Mouse (Mus musculus): ENCODE data around the gene Dmrtc2. TPM values are rescaled to one million over a fixed set of nuclear protein-coding genes. Genes with fewer than 3 reads are reported as not detected.
"Not testable (repeated sequence)": the region's sequence is repeated elsewhere in the genome, so short reads cannot be mapped to it uniquely, and the experiment has no call there.

The Dmrtc2 gene
- polyA plus RNA-seq, 1 experiment from 2014 or later: not detected

- no peaks in the 10 kb centered on the region for H3K27me3 ChIP-seq (ENCODE audit: control insufficient read depth, insufficient read depth, low read length)
- ATAC-seq (replicated peaks; ENCODE audit: insufficient number of reproducible peaks, low FRiP score, low TSS enrichment): peak; percentile 66
- H3K4me3 ChIP-seq (ENCODE audit: low read depth, low read length): no peak overlapping the region
- no peak overlapping the region for H3K27ac ChIP-seq (ENCODE audit: low read depth, low read length)
- 0% methylated on average over 6 of the region's 6 CpGs for WGBS (ENCODE audit: insufficient replicate concordance)
- H3K36me3 ChIP-seq (ENCODE audit: control insufficient read depth, insufficient read depth, low read length): no peaks in the 10 kb centered on the region
- H3K9ac ChIP-seq (ENCODE audit: low read depth, low read length): no peak overlapping the region
- H3K4me1 ChIP-seq (ENCODE audit: control insufficient read depth, insufficient read depth, low read length): no peaks in the 10 kb centered on the region
- H3K4me2 ChIP-seq: no peak overlapping the region
- H3K9me3 ChIP-seq (replicated peaks; ENCODE audit: control insufficient read depth, low read length): no peaks in the 10 kb centered on the region
Measured at GRCm38 (mm10) chr7:24845713-24846112, 24.1 kb upstream of the Dmrtc2 start.

GRCm38 (mm10) chr7:24846576-24846975, 23.3 kb upstream of the Dmrtc2 start:
- H3K27ac ChIP-seq (ENCODE audit: low read depth, low read length); H3K9ac ChIP-seq (ENCODE audit: low read depth, low read length); ATAC-seq (replicated peaks; ENCODE audit: insufficient number of reproducible peaks, low FRiP score, low TSS enrichment); H3K9me3 ChIP-seq (replicated peaks; ENCODE audit: control insufficient read depth, low read length); H3K27me3 ChIP-seq (ENCODE audit: control insufficient read depth, insufficient read depth, low read length); H3K4me2 ChIP-seq; H3K4me1 ChIP-seq (ENCODE audit: control insufficient read depth, insufficient read depth, low read length); H3K36me3 ChIP-seq (ENCODE audit: control insufficient read depth, insufficient read depth, low read length); H3K4me3 ChIP-seq (ENCODE audit: low read depth, low read length): not testable (repeated sequence)
- 43% methylated on average over 2 of the region's 2 CpGs for WGBS (ENCODE audit: insufficient replicate concordance)

- Histone ChIP-seq H3K27ac (ENCODE audit: low read depth, low read length) (peak overlapping the region; percentile 76), H3K36me3 (ENCODE audit: control insufficient read depth, insufficient read depth, low read length) (no peaks in the 10 kb centered on the region), H3K4me2 (peak overlapping the region; percentile 30; the same call in 1 of the 2 replicates)
Measured at GRCm38 (mm10) chr7:24850162-24850561, 19.7 kb upstream of the Dmrtc2 start.

GRCm38 (mm10) chr7:24850899-24851303, 19.0 kb upstream of the Dmrtc2 start:
- no peaks in the 10 kb centered on the region for H3K9me3 ChIP-seq (replicated peaks; ENCODE audit: control insufficient read depth, low read length)
- no peaks in the 10 kb centered on the region for H3K4me1 ChIP-seq (ENCODE audit: control insufficient read depth, insufficient read depth, low read length)
- ATAC-seq (replicated peaks; ENCODE audit: insufficient number of reproducible peaks, low FRiP score, low TSS enrichment): peak; percentile 53
- peak overlapping the region; percentile 76 for H3K27ac ChIP-seq (ENCODE audit: low read depth, low read length)
- H3K36me3 ChIP-seq (ENCODE audit: control insufficient read depth, insufficient read depth, low read length): no peaks in the 10 kb centered on the region
- 18% methylated on average over 6 of the region's 6 CpGs for WGBS (ENCODE audit: insufficient replicate concordance)
- H3K4me2 ChIP-seq: no peak overlapping the region
- H3K27me3 ChIP-seq (ENCODE audit: control insufficient read depth, insufficient read depth, low read length): no peaks in the 10 kb centered on the region
- H3K9ac ChIP-seq (ENCODE audit: low read depth, low read length): no peak overlapping the region
- H3K4me3 ChIP-seq (ENCODE audit: low read depth, low read length): no peak overlapping the region

More at GRCm38 (mm10) chr7:24850162-24850561, 19.7 kb upstream of the Dmrtc2 start:
- no peaks in the 10 kb centered on the region for H3K9me3 ChIP-seq (replicated peaks; ENCODE audit: control insufficient read depth, low read length)
- no peak overlapping the region for H3K4me3 ChIP-seq (ENCODE audit: low read depth, low read length)
- no peaks in the 10 kb centered on the region for H3K4me1 ChIP-seq (ENCODE audit: control insufficient read depth, insufficient read depth, low read length)
- H3K9ac ChIP-seq (ENCODE audit: low read depth, low read length): no peak overlapping the region
- no peak for ATAC-seq (replicated peaks; ENCODE audit: insufficient number of reproducible peaks, low FRiP score, low TSS enrichment)
- no peaks in the 10 kb centered on the region for H3K27me3 ChIP-seq (ENCODE audit: control insufficient read depth, insufficient read depth, low read length)
- WGBS (ENCODE audit: insufficient replicate concordance): 15% methylated on average over 5 of the region's 5 CpGs

GRCm38 (mm10) chr7:24851596-24852325, 18.1 kb upstream of the Dmrtc2 start:
- Histone ChIP-seq H3K27me3 (ENCODE audit: control insufficient read depth, insufficient read depth, low read length) (no peaks in the 10 kb centered on the region), H3K4me1 (ENCODE audit: control insufficient read depth, insufficient read depth, low read length) (no peaks in the 10 kb centered on the region), H3K9me3 (replicated peaks; ENCODE audit: control insufficient read depth, low read length) (no peaks in the 10 kb centered on the region), H3K9ac (ENCODE audit: low read depth, low read length) (peak overlapping the region; percentile 3; the same call in 1 of the 2 replicates), H3K36me3 (ENCODE audit: control insufficient read depth, insufficient read depth, low read length) (no peaks in the 10 kb centered on the region), H3K4me2 (peak overlapping the region; percentile 45), H3K27ac (ENCODE audit: low read depth, low read length) (peak overlapping the region; percentile 76), H3K4me3 (ENCODE audit: low read depth, low read length) (peak overlapping the region; percentile 12; the same call in 1 of the 2 replicates)
- ATAC-seq (replicated peaks; ENCODE audit: insufficient number of reproducible peaks, low FRiP score, low TSS enrichment): no peak
- 72% methylated on average over 5 of the region's 5 CpGs for WGBS (ENCODE audit: insufficient replicate concordance)

- Histone ChIP-seq H3K36me3 (ENCODE audit: control insufficient read depth, insufficient read depth, low read length) (no peaks in the 10 kb centered on the region), H3K9ac (ENCODE audit: low read depth, low read length) (no peak overlapping the region; the same call in 1 of the 2 replicates), H3K4me1 (ENCODE audit: control insufficient read depth, insufficient read depth, low read length) (no peaks in the 10 kb centered on the region), H3K4me2 (peak overlapping the region; percentile 45), H3K27me3 (ENCODE audit: control insufficient read depth, insufficient read depth, low read length) (no peaks in the 10 kb centered on the region), H3K27ac (ENCODE audit: low read depth, low read length) (peak overlapping the region; percentile 71), H3K9me3 (replicated peaks; ENCODE audit: control insufficient read depth, low read length) (no peaks in the 10 kb centered on the region), H3K4me3 (ENCODE audit: low read depth, low read length) (0 out of 2 replicates have a peak overlapping the region, but pooled peaks have one; percentile 3)
- peak; percentile 83 for ATAC-seq (replicated peaks; ENCODE audit: insufficient number of reproducible peaks, low FRiP score, low TSS enrichment)
- 74% methylated on average over 8 of the region's 8 CpGs for WGBS (ENCODE audit: insufficient replicate concordance)
Measured at GRCm38 (mm10) chr7:24852557-24853232, 17.2 kb upstream of the Dmrtc2 start.

GRCm38 (mm10) chr7:24853233-24853563, 16.7 kb upstream of the Dmrtc2 start:
- Histone ChIP-seq H3K36me3 (ENCODE audit: control insufficient read depth, insufficient read depth, low read length) (no peaks in the 10 kb centered on the region), H3K4me2 (no peak overlapping the region), H3K9me3 (replicated peaks; ENCODE audit: control insufficient read depth, low read length) (no peaks in the 10 kb centered on the region), H3K4me1 (ENCODE audit: control insufficient read depth, insufficient read depth, low read length) (no peaks in the 10 kb centered on the region), H3K27me3 (ENCODE audit: control insufficient read depth, insufficient read depth, low read length) (no peaks in the 10 kb centered on the region), H3K27ac (ENCODE audit: low read depth, low read length) (peak overlapping the region; percentile 68), H3K9ac (ENCODE audit: low read depth, low read length) (no peak overlapping the region), H3K4me3 (ENCODE audit: low read depth, low read length) (no peak overlapping the region)
- peak; percentile 39; the same call in 1 of the 2 replicates for ATAC-seq (replicated peaks; ENCODE audit: insufficient number of reproducible peaks, low FRiP score, low TSS enrichment)

- Histone ChIP-seq H3K4me1 (ENCODE audit: control insufficient read depth, insufficient read depth, low read length) (no peaks in the 10 kb centered on the region), H3K4me2 (no peak overlapping the region), H3K9me3 (replicated peaks; ENCODE audit: control insufficient read depth, low read length) (no peaks in the 10 kb centered on the region), H3K27ac (ENCODE audit: low read depth, low read length) (peak overlapping the region; percentile 68), H3K9ac (ENCODE audit: low read depth, low read length) (0 out of 2 replicates have a peak overlapping the region, but pooled peaks have one; percentile 47), H3K4me3 (ENCODE audit: low read depth, low read length) (no peak overlapping the region), H3K36me3 (ENCODE audit: control insufficient read depth, insufficient read depth, low read length) (no peaks in the 10 kb centered on the region), H3K27me3 (ENCODE audit: control insufficient read depth, insufficient read depth, low read length) (no peaks in the 10 kb centered on the region)
- WGBS (ENCODE audit: insufficient replicate concordance): 27% methylated on average over 7 of the region's 7 CpGs
- no peak for ATAC-seq (replicated peaks; ENCODE audit: insufficient number of reproducible peaks, low FRiP score, low TSS enrichment)
Measured at GRCm38 (mm10) chr7:24853695-24854094, 16.2 kb upstream of the Dmrtc2 start.

Measured in heart, embryonic 11.5 days (tissue).